Mouse (Mus musculus): ENCODE measurements at regions not wholly inside any gene's neighbourhood (a gene's known extent, or its start where the extent isn't known, plus 50 kb on each side); places are given as distances from the start of the nearest gene placed in this dataset.

DNA sequence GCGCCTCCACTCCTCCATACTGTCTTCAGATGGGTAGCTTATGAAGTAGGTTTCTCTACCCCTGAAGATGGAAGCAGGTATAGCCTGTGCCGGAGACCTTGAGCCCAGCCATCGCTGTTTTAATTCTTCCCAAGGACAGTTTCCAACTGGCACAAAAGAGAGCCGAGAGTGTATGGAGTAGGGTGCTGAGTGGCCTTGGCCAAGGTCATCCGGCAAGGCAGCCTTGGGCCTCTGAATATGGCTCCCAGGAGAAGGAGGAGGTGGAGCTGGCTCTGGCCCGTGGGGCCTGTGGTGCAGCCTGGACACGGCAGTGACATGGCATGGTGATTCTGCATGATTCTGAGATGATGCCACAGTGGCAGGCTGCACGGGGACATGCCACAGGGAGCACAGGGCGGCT, 215.7 kb downstream of the Tex29 start:
- TF ChIP-seq EP300 (IDR thresholded peaks at IDR 0.05; ENCODE audit: low read depth): no peak
- no peak for TF ChIP-seq CTCF (IDR thresholded peaks at IDR 0.05; ENCODE audit: low read depth)
